Mouse (Mus musculus): Measurements from ENCODE around the gene Gm49378.

Gm49378 gene

GRCm38 (mm10) chr14:55634874-55635522, 2.7 kb downstream of the Gm49378 start:
- DNase-seq (ENCODE audit: extremely low spot score, low spot score): no peak

- DNase-seq (ENCODE audit: extremely low spot score, low spot score): peak; percentile 24
These were observed 8.4 kb downstream of the Gm49378 start for GRCm38 (mm10) chr14:55629312-55629711.

GRCm38 (mm10) chr14:55628077-55628827, 9.4 kb downstream of the Gm49378 start:
- DNase-seq (ENCODE audit: extremely low spot score, low spot score): no peak

GRCm38 (mm10) chr14:55618486-55619195, 19.1 kb downstream of the Gm49378 start:
- DNase-seq (ENCODE audit: extremely low spot score, low spot score): no peak

- peak; percentile 54 for DNase-seq (ENCODE audit: extremely low spot score, low spot score)
These were observed 19.9 kb downstream of the Gm49378 start, which contains the start of gene Rec8 for GRCm38 (mm10) chr14:55617822-55618221. Rec8 (plus strand) TSS chr14:55618037.

- no peak for DNase-seq (ENCODE audit: extremely low spot score, low spot score)
These were observed 20.9 kb downstream of the Gm49378 start for GRCm38 (mm10) chr14:55616844-55617243.

GRCm38 (mm10) chr14:55615876-55616275, 21.8 kb downstream of the Gm49378 start:
- DNase-seq (ENCODE audit: extremely low spot score, low spot score): no peak

- DNase-seq (ENCODE audit: extremely low spot score, low spot score): no peak
These were observed 23.0 kb downstream of the Gm49378 start for GRCm38 (mm10) chr14:55614565-55615178.

- no peak for DNase-seq (ENCODE audit: extremely low spot score, low spot score)
These were observed 24.3 kb downstream of the Gm49378 start for GRCm38 (mm10) chr14:55613346-55613745.

- DNase-seq (ENCODE audit: extremely low spot score, low spot score): no peak
These were observed 29.4 kb downstream of the Gm49378 start for GRCm38 (mm10) chr14:55608339-55608738.

- no peak for DNase-seq (ENCODE audit: extremely low spot score, low spot score)
These were observed 31.8 kb downstream of the Gm49378 start for GRCm38 (mm10) chr14:55605743-55606459.

- no peak for DNase-seq (ENCODE audit: extremely low spot score, low spot score)
These were observed 32.9 kb downstream of the Gm49378 start for GRCm38 (mm10) chr14:55604823-55605222.

GRCm38 (mm10) chr14:55603633-55604576, 33.8 kb downstream of the Gm49378 start:
- peak; percentile 76 for DNase-seq (ENCODE audit: extremely low spot score, low spot score)

GRCm38 (mm10) chr14:55603271-55603632, 34.4 kb downstream of the Gm49378 start, which contains the start of gene Irf9:
Irf9 (plus strand) TSS chr14:55603571.
- DNase-seq (ENCODE audit: extremely low spot score, low spot score): no peak

GRCm38 (mm10) chr14:55598521-55599390, 38.9 kb downstream of the Gm49378 start:
- DNase-seq (ENCODE audit: extremely low spot score, low spot score): no peak

- DNase-seq (ENCODE audit: extremely low spot score, low spot score): no peak
These were observed 41.5 kb downstream of the Gm49378 start for GRCm38 (mm10) chr14:55596036-55596690.

- no peak for DNase-seq (ENCODE audit: extremely low spot score, low spot score)
These were observed 45.5 kb downstream of the Gm49378 start for GRCm38 (mm10) chr14:55592226-55592625.

GRCm38 (mm10) chr14:55591331-55591891, 46.3 kb downstream of the Gm49378 start, which contains the start of gene Rnf31:
Rnf31 (plus strand) TSS chr14:55591708.
- DNase-seq (ENCODE audit: extremely low spot score, low spot score): peak; percentile 86

Measured in neural tube, embryonic 10.5 days (tissue).